Mouse (Mus musculus) liver, adult 2 months (tissue): ENCODE results near the gene Osbpl5. TPM values are rescaled to one million over a fixed set of nuclear protein-coding genes. Genes with fewer than 3 reads are reported as not detected.

Source experiments
- DNase-seq: peaks from one replicate; pipeline ENCODE4 v3.0.0-alpha.2; 2011; ENCODE audit warnings: low read depth, low spot score; ENCODE audit errors: extremely low read depth
- H3K27ac ChIP-seq: fragments of 200-500 bp; replicated peaks from 2 replicates; pipeline ENCODE4 v1.5.1; 2012; ENCODE audit warnings: low read depth, mild to moderate bottlenecking, control low read depth, inconsistent platforms, low read length; ENCODE audit not compliant: insufficient read depth
- H3K27me3 ChIP-seq: fragments of 200-500 bp; 2 replicates; pipeline ENCODE4 v1.6.1; 2012; ENCODE audit warnings: mild to moderate bottlenecking, moderate library complexity, low read length, inconsistent platforms; ENCODE audit not compliant: control insufficient read depth, insufficient read depth
- H3K36me3 ChIP-seq: fragments of 200-500 bp; 2 replicates; pipeline ENCODE4 v1.6.1; 2012; ENCODE audit warnings: low read length, inconsistent platforms; ENCODE audit not compliant: control insufficient read depth, insufficient read depth
- H3K4me1 ChIP-seq: fragments of 200-500 bp; 2 replicates; pipeline ENCODE4 v1.6.1; 2011; ENCODE audit warnings: low read length; ENCODE audit not compliant: control insufficient read depth, insufficient read depth
- H3K4me3 ChIP-seq: fragments of 200-500 bp; 2 replicates; pipeline ENCODE4 v1.5.1; 2011; ENCODE audit warnings: low read depth, mild to moderate bottlenecking, control low read depth, low read length, moderate library complexity; ENCODE audit not compliant: insufficient read depth
- H3K79me2 ChIP-seq: fragments of 200-500 bp; 2 replicates; pipeline ENCODE4 v1.6.1; 2012; ENCODE audit warnings: inconsistent platforms, mild to moderate bottlenecking, low read length, moderate library complexity; ENCODE audit not compliant: control insufficient read depth, insufficient read depth
- H3K9ac ChIP-seq: fragments of 200-500 bp; 2 replicates; pipeline ENCODE4 v1.6.1; 2012; ENCODE audit warnings: low read depth, mild to moderate bottlenecking, control low read depth, inconsistent platforms, low read length
- CTCF ChIP-seq: fragments of 200-500 bp; IDR thresholded peaks from 2 replicates; pipeline ENCODE4 v1.5.1; 2011; ENCODE audit warnings: low read depth, low read length, control low read depth
- POLR2A ChIP-seq: fragments of 200-500 bp; IDR thresholded peaks from 2 replicates; pipeline ENCODE4 v1.6.1; 2011; ENCODE audit warnings: low read length, control low read depth; ENCODE audit not compliant: insufficient read depth; ENCODE audit errors: extremely low read depth
- WGBS: fragments of 180-500 bp; shearing (Covaris S2); methylation state at CpG from one replicate; pipeline ENCODE4 v1.1.7; 2018; 5-methylcytosine and 5-hydroxymethylcytosine counted together
- polyA plus RNA-seq: library from polyadenylated mRNA; depleted of rRNA; stranded (reverse); fragments of >200 nt; gene quantifications from 2 replicates; pipeline ENCODE4 v1.2.3, GENCODE M21; 2012; rRNA removed
- total RNA-seq: library from RNA; depleted of rRNA; stranded (reverse); fragments of >200 nt; gene quantifications from 2 replicates; pipeline ENCODE4 v1.2.3, GENCODE M21; 2014; rRNA removed

The Osbpl5 gene
- 2.7 and 2.8 TPM in 2 replicates for total RNA-seq
- 3.0 and 3.8 TPM in 2 replicates for polyA plus RNA-seq

DNA sequence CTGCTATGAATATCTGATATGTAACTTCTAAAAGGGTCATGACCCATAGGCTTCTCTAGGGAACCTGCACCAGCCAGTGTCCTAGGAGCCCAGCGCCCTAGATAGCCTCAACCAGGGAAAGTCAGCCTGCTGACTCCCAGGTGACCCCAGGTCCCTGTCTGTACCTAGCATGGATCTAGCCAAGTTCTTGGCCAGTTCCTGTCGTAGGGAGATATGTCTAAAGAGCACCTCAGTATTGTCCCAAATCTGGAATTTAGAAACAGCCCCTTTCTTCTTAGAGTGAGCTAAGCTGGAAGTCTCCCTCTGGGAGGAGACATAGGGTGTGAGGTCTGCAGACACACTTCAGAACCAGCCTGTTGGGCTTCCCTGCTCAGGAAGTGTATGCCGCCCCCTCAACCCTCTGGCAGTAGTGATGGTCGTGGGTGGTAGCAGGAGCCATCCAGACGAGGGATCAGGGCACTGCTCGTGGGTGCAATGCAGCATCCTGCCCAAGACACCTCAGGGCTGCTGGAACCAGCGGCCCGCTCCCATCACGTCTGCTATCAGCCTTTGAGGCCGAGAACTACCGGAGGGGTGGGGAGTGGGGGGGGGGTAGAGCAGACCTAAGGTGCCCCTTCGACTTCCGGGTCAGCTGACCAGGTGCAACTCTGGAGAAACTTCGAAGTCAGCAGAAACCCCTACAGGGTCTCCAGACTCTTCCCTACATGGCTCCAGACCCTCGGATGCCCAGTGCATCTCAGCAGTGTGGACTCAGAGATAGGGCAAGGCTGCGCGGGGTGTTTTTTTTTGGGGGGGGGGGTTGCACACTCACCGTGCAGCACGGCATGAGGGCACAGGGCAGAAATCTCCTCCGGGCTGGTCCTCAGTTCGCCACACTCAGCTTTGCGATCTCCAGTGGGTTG is at the start of gene Osbpl5:
TSS of gene Osbpl5 (minus strand) at position 861 of the 902 bp plus-strand sequence.
- Histone ChIP-seq H3K27ac (peak within 1 kb of the TSS; percentile 49), H3K36me3 (no peaks in the 10 kb centered on the region), H3K4me3 (peak within 1 kb of the TSS; percentile 58), H3K27me3 (no peaks in the 10 kb centered on the region), H3K9ac (peak within 1 kb of the TSS; percentile 53), H3K4me1 (peaks cover 31% of the 10 kb centered on the region), H3K79me2 (no peaks in the 10 kb centered on the region)
- WGBS, result 25% methylated on average over 22 of the region's 22 CpGs
- TF ChIP-seq POLR2A, result no peak
- TF ChIP-seq CTCF, result no peak
- DNase-seq, result no peak

GRCm38 (mm10) chr7:143805199-143805624 is 48.4 kb upstream of the Osbpl5 start:
- Histone ChIP-seq H3K9ac (no peak overlapping the region), H3K36me3 (peaks cover 32% of the 10 kb centered on the region), H3K27ac (no peak overlapping the region), H3K4me3 (no peak overlapping the region), H3K79me2 (no peaks in the 10 kb centered on the region), H3K27me3 (no peaks in the 10 kb centered on the region), H3K4me1 (no peaks in the 10 kb centered on the region)
- WGBS, result 39% methylated on average over 5 of the region's 5 CpGs
- no peak for TF ChIP-seq CTCF
- no peak for TF ChIP-seq POLR2A
- DNase-seq, result peak; percentile 56

GRCm38 (mm10) chr7:143801195-143802065 is 44.6 kb upstream of the Osbpl5 start:
- H3K36me3 ChIP-seq, result peaks cover 28% of the 10 kb centered on the region; the same call in 1 of the 2 replicates
- H3K4me1 ChIP-seq, result no peaks in the 10 kb centered on the region
- H3K27me3 ChIP-seq, result no peaks in the 10 kb centered on the region
- H3K9ac ChIP-seq, result no peak overlapping the region
- H3K79me2 ChIP-seq, result no peaks in the 10 kb centered on the region
- no peak overlapping the region for H3K4me3 ChIP-seq
- WGBS, result 84% methylated on average over 8 of the region's 8 CpGs
- TF ChIP-seq POLR2A, result no peak
- TF ChIP-seq CTCF, result no peak
- DNase-seq, result no peak
- H3K27ac ChIP-seq, result no peak overlapping the region

GRCm38 (mm10) chr7:143800770-143801169 is 44.0 kb upstream of the Osbpl5 start:
- peaks cover 28% of the 10 kb centered on the region; the same call in 1 of the 2 replicates for H3K36me3 ChIP-seq
- DNase-seq, result no peak
- H3K79me2 ChIP-seq, result no peaks in the 10 kb centered on the region
- no peak for TF ChIP-seq POLR2A
- TF ChIP-seq CTCF, result no peak
- H3K4me3 ChIP-seq, result no peak overlapping the region
- no peak overlapping the region for H3K9ac ChIP-seq
- H3K4me1 ChIP-seq, result no peaks in the 10 kb centered on the region
- no peak overlapping the region for H3K27ac ChIP-seq
- WGBS, result 88% methylated on average over 1 of the region's 1 CpGs
- H3K27me3 ChIP-seq, result no peaks in the 10 kb centered on the region

DNA sequence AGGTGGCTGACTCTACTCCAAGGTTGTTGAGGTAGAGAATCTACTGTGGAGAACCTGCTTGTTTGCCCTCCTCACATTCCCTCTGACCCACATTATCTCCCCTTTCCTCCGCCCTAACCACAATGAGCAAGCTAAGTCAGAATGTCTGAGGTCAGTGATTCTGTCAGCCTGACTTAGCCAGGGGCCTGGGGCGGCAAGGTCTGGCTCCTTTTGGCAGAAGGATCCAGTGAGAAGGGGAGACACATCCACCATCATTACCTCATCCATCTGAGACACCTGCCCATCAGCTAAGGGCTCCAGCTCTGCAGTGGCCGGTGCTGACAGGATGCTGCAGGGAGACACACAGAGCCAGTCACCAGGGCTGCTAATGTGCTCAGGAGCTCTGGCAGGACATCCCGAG is 42.0 kb upstream of the Osbpl5 start:
- TF ChIP-seq CTCF (no peak), POLR2A (no peak)
- peaks cover 20% of the 10 kb centered on the region; the same call in 1 of the 2 replicates for H3K36me3 ChIP-seq
- no peaks in the 10 kb centered on the region for H3K79me2 ChIP-seq
- H3K27ac ChIP-seq, result no peak overlapping the region
- 93% methylated on average over 4 of the region's 4 CpGs for WGBS
- H3K9ac ChIP-seq, result no peak overlapping the region
- H3K27me3 ChIP-seq, result no peaks in the 10 kb centered on the region
- no peaks in the 10 kb centered on the region for H3K4me1 ChIP-seq
- no peak for DNase-seq
- no peak overlapping the region for H3K4me3 ChIP-seq
